In genomic region chr13:58112601-58113041, GRCm38 (mm10) we compare ENCODE assay signal across 8 mouse cellular contexts. TPM values are rescaled to one million over a fixed set of nuclear protein-coding genes. Genes with fewer than 3 reads are reported as not detected.
DNase-seq lines count a peak whose midpoint lies in the region; ATAC-seq and TF ChIP-seq lines count a peak whose summit lies in the region.

No protein-coding gene starts in this region.

- ATAC-seq in embryonic facial prominence, embryonic 14.5 days (ENCODE audit: low read depth): no peak
- ATAC-seq in hindbrain, postnatal 0 days: peak; percentile 10; the same call in 1 of the 2 replicates
- ATAC-seq in midbrain, embryonic 13.5 days: peak; percentile 17
- no peak for ATAC-seq in megakaryocyte progenitor cell, adult 5-6 weeks (replicated peaks; ENCODE audit: poor library complexity)

- H3K9me3 ChIP-seq in ES-E14 (ENCODE audit: control insufficient read depth, insufficient read depth, low read depth, low read length): no peaks in the 10 kb centered on the region
- no peaks in the 10 kb centered on the region for H3K9me3 ChIP-seq in embryonic facial prominence, embryonic 14.5 days (ENCODE audit: control insufficient read depth, low read length)
- H3K9me3 ChIP-seq in hindbrain, postnatal 0 days (ENCODE audit: low read length): no peaks in the 10 kb centered on the region
- no peaks in the 10 kb centered on the region for H3K9me3 ChIP-seq in midbrain, embryonic 13.5 days

- peak overlapping the region; percentile 59 for H3K27ac ChIP-seq in heart, adult 2 months
- no peak overlapping the region for H3K27ac ChIP-seq in ES-E14 (ENCODE audit: insufficient read depth, low read depth, low read length, poor library complexity, severe bottlenecking)
- peak overlapping the region; percentile 75 for H3K27ac ChIP-seq in embryonic facial prominence, embryonic 14.5 days (replicated peaks; ENCODE audit: low read depth, low read length)
- H3K27ac ChIP-seq in hindbrain, postnatal 0 days: peak overlapping the region; percentile 91
- H3K27ac ChIP-seq in midbrain, embryonic 13.5 days: peak overlapping the region; percentile 95

- TF ChIP-seq CTCF in heart, adult 2 months (IDR thresholded peaks at IDR 0.05): no peak
- TF ChIP-seq CTCF in hindbrain, postnatal 0 days (IDR thresholded peaks at IDR 0.05; ENCODE audit: low read depth): no peak

- intact Hi-C loops in heart, adult 2 months (cut with DNase I): loop anchor here (2.0 kb wide), 1 partner anchor 46 kb away; no protein-coding TSS in a partner anchor

- H3K36me3 ChIP-seq in heart, adult 2 months (ENCODE audit: control insufficient read depth, insufficient read depth, low read length): no peaks in the 10 kb centered on the region
- no peaks in the 10 kb centered on the region for H3K36me3 ChIP-seq in ES-E14 (ENCODE audit: control insufficient read depth, insufficient read depth, low read length, poor library complexity, severe bottlenecking)
- H3K36me3 ChIP-seq in embryonic facial prominence, embryonic 14.5 days (ENCODE audit: control insufficient read depth, insufficient read depth, low read length): no peaks in the 10 kb centered on the region
- no peaks in the 10 kb centered on the region for H3K36me3 ChIP-seq in hindbrain, postnatal 0 days (ENCODE audit: insufficient read depth, low read length)
- no peaks in the 10 kb centered on the region for H3K36me3 ChIP-seq in midbrain, embryonic 13.5 days

- no peak for TF ChIP-seq POLR2A in heart, adult 2 months (IDR thresholded peaks at IDR 0.05; ENCODE audit: insufficient read depth, low read depth, low read length)

- in situ Hi-C loops in ES-E14 (cut with MboI; ENCODE audit: low sequenced_read_pairs in 2 of 2, unreplicated experiment in 2 of 2): loop anchor here in 1 of 2 experiments (10.0 kb wide), 1 partner anchor 98 kb away; no protein-coding TSS in a partner anchor

- H3K9ac ChIP-seq in heart, adult 2 months (ENCODE audit: low read depth, low read length): peak overlapping the region; percentile 58
- H3K9ac ChIP-seq in ES-E14 (ENCODE audit: insufficient read depth, low read depth, low read length, poor library complexity, severe bottlenecking): peak overlapping the region; percentile 14; the same call in 1 of the 2 replicates
- H3K9ac ChIP-seq in embryonic facial prominence, embryonic 14.5 days (ENCODE audit: low read depth, low read length): peak overlapping the region; percentile 60
- peak overlapping the region; percentile 57 for H3K9ac ChIP-seq in hindbrain, postnatal 0 days (replicated peaks; ENCODE audit: low read length)
- peak overlapping the region; percentile 78 for H3K9ac ChIP-seq in midbrain, embryonic 13.5 days (replicated peaks)

- 4% methylated on average over 11 of the region's 11 CpGs for WGBS in heart, adult 2 months
- 15% methylated on average over 11 of the region's 11 CpGs for WGBS in embryonic facial prominence, embryonic 14.5 days
- WGBS in hindbrain, postnatal 0 days: 11% methylated on average over 11 of the region's 11 CpGs
- WGBS in midbrain, embryonic 13.5 days: 20% methylated on average over 11 of the region's 11 CpGs

- H3K4me3 ChIP-seq in heart, adult 2 months: peak overlapping the region; percentile 50
- peak overlapping the region; percentile 3 to 46 for H3K4me3 ChIP-seq in ES-E14 (ENCODE audit: insufficient read depth in 1 of 2, low read depth in 1 of 2, low read length in 2 of 2, poor library complexity in 1 of 2, severe bottlenecking in 1 of 2)
- peak overlapping the region; percentile 51 for H3K4me3 ChIP-seq in embryonic facial prominence, embryonic 14.5 days (ENCODE audit: low read depth, low read length)
- peak overlapping the region; percentile 52 for H3K4me3 ChIP-seq in hindbrain, postnatal 0 days (ENCODE audit: low read length)
- H3K4me3 ChIP-seq in midbrain, embryonic 13.5 days (replicated peaks): peak overlapping the region; percentile 58

- peaks cover 6% of the 10 kb centered on the region for H3K4me1 ChIP-seq in heart, adult 2 months (ENCODE audit: control insufficient read depth, insufficient read depth, low read length)
- peaks cover 0 to 4% of the 10 kb centered on the region in 2 experiments; a peak in 1 of 4 replicates for H3K4me1 ChIP-seq in ES-E14 (ENCODE audit: control insufficient read depth in 2 of 2, insufficient read depth in 2 of 2, low read length in 2 of 2, poor library complexity in 1 of 2)
- H3K4me1 ChIP-seq in embryonic facial prominence, embryonic 14.5 days (ENCODE audit: control insufficient read depth, insufficient read depth, low read length): peaks cover 4% of the 10 kb centered on the region
- peaks cover 12% of the 10 kb centered on the region; the same call in 1 of the 2 replicates for H3K4me1 ChIP-seq in hindbrain, postnatal 0 days (ENCODE audit: insufficient read depth, low read length)
- peaks cover 28% of the 10 kb centered on the region for H3K4me1 ChIP-seq in midbrain, embryonic 13.5 days (replicated peaks)

- no peak for TF ChIP-seq EP300 in heart, adult 2 months (IDR thresholded peaks at IDR 0.05; ENCODE audit: insufficient read depth, low read depth, low read length)

- H3K4me2 ChIP-seq in embryonic facial prominence, embryonic 14.5 days (ENCODE audit: low read depth, low read length): peak overlapping the region; percentile 72
- peak overlapping the region; percentile 87 for H3K4me2 ChIP-seq in hindbrain, postnatal 0 days (ENCODE audit: low read depth, low read length)
- peak overlapping the region; percentile 72 for H3K4me2 ChIP-seq in midbrain, embryonic 13.5 days (replicated peaks)

- no peaks in the 10 kb centered on the region for H3K79me2 ChIP-seq in heart, adult 2 months (replicated peaks; ENCODE audit: control insufficient read depth, insufficient read depth, low read length)

- DNase-seq in heart, adult 2 months: peak; percentile 35 to 45
- no peak for DNase-seq in heart, adult 9 months (ENCODE audit: low spot score in 2 of 2)
- DNase-seq in ES-E14 (ENCODE audit: low read depth, low spot score): no peak
- DNase-seq in embryonic facial prominence, embryonic 14.5 days (ENCODE audit: low spot score): no peak
- DNase-seq in hindbrain, postnatal 0 days (ENCODE audit: low spot score): no peak
- DNase-seq in urinary bladder, postnatal 4 days (ENCODE audit: low spot score in 2 of 2): no peak

- H3K27me3 ChIP-seq in heart, adult 2 months (ENCODE audit: control insufficient read depth, insufficient read depth, low read length): no peaks in the 10 kb centered on the region
- no peaks in the 10 kb centered on the region for H3K27me3 ChIP-seq in embryonic facial prominence, embryonic 14.5 days (replicated peaks; ENCODE audit: control insufficient read depth, insufficient read depth, low read length)
- no peaks in the 10 kb centered on the region for H3K27me3 ChIP-seq in hindbrain, postnatal 0 days (ENCODE audit: insufficient read depth, low read length)
- H3K27me3 ChIP-seq in midbrain, embryonic 13.5 days: no peaks in the 10 kb centered on the region

TF ChIP-seq in ES-E14, 5 proteins besides CTCF, POLR2A, EP300 and RAD21:
- TF ChIP-seq HCFC1 (IDR thresholded peaks at IDR 0.05; ENCODE audit: borderline replicate concordance, insufficient read depth, low read length): no peak

RNA-seq across cellular contexts. Expression of gene Klhl3, which starts 0.8 kb away (rescaled TPM):
- total RNA-seq in heart, adult 2 months (2021): 1 to 10 TPM; 2.1 to 2.7 TPM
- 4.3 and 6.7 TPM in 2 replicates for polyA plus RNA-seq in heart, adult 2 months (2012; rRNA removed)
- 0.63 and 0.67 TPM in 2 replicates for total RNA-seq in ES-E14 (2012; rRNA removed)
- 3.2 and 3.4 TPM in 2 replicates for polyA plus RNA-seq in embryonic facial prominence, embryonic 14.5 days (2014; fragmentation: Nextera tagmentation; extraction: Ambion mirVana)
- 9.9 and 10.2 TPM in 2 replicates for total RNA-seq in hindbrain, postnatal 0 days (2014; rRNA removed)
- 10.6 and 11.1 TPM in 2 replicates for polyA plus RNA-seq in hindbrain, postnatal 0 days (2015; fragmentation: Nextera tagmentation; extraction: Ambion mirVana)
- 8.9 and 9.6 TPM in 2 replicates for polyA plus RNA-seq in midbrain, embryonic 13.5 days (2015; fragmentation: Nextera tagmentation; extraction: Ambion mirVana)
- total RNA-seq in megakaryocyte progenitor cell, adult 5-6 weeks (2015): 3.4 and 5.1 TPM in 2 replicates
- 4.0 and 4.6 TPM in 2 replicates for total RNA-seq in megakaryocyte progenitor cell, adult 5-6 weeks (2017)

RNA-seq across cellular contexts. Expression of gene Hnrnpa0, which starts 15.7 kb away (rescaled TPM):
- total RNA-seq in heart, adult 2 months (2021): 10 to 100 TPM; 66.6 to 67.4 TPM
- polyA plus RNA-seq in heart, adult 2 months (2012; rRNA removed): 21.7 and 25.2 TPM in 2 replicates
- 84.4 and 93.8 TPM in 2 replicates for total RNA-seq in ES-E14 (2012; rRNA removed)
- polyA plus RNA-seq in embryonic facial prominence, embryonic 14.5 days (2014; fragmentation: Nextera tagmentation; extraction: Ambion mirVana): 41.5 and 45.1 TPM in 2 replicates
- total RNA-seq in hindbrain, postnatal 0 days (2014; rRNA removed): 178 and 184 TPM in 2 replicates
- 56.8 and 64.4 TPM in 2 replicates for polyA plus RNA-seq in hindbrain, postnatal 0 days (2015; fragmentation: Nextera tagmentation; extraction: Ambion mirVana)
- 65.8 and 76.4 TPM in 2 replicates for polyA plus RNA-seq in midbrain, embryonic 13.5 days (2015; fragmentation: Nextera tagmentation; extraction: Ambion mirVana)
- total RNA-seq in megakaryocyte progenitor cell, adult 5-6 weeks (2015): 151 and 162 TPM in 2 replicates
- total RNA-seq in megakaryocyte progenitor cell, adult 5-6 weeks (2017): 82.5 and 95.8 TPM in 2 replicates

RNA-seq across cellular contexts. Expression of gene Idnk, which starts 44.8 kb away (rescaled TPM):
- total RNA-seq in heart, adult 2 months (2021): 10 to 100 TPM; 22.3 to 24.0 TPM
- polyA plus RNA-seq in heart, adult 2 months (2012; rRNA removed): 13.9 and 14.8 TPM in 2 replicates
- total RNA-seq in ES-E14 (2012; rRNA removed): 9.6 and 11.3 TPM in 2 replicates
- polyA plus RNA-seq in embryonic facial prominence, embryonic 14.5 days (2014; fragmentation: Nextera tagmentation; extraction: Ambion mirVana): 29.8 and 31.3 TPM in 2 replicates
- 20.2 and 20.6 TPM in 2 replicates for total RNA-seq in hindbrain, postnatal 0 days (2014; rRNA removed)
- polyA plus RNA-seq in hindbrain, postnatal 0 days (2015; fragmentation: Nextera tagmentation; extraction: Ambion mirVana): 52.5 and 55.3 TPM in 2 replicates
- polyA plus RNA-seq in midbrain, embryonic 13.5 days (2015; fragmentation: Nextera tagmentation; extraction: Ambion mirVana): 70.3 and 77.4 TPM in 2 replicates
- total RNA-seq in megakaryocyte progenitor cell, adult 5-6 weeks (2015): 46.2 and 52.9 TPM in 2 replicates
- 36.8 and 44.9 TPM in 2 replicates for total RNA-seq in megakaryocyte progenitor cell, adult 5-6 weeks (2017)

Comparison
In these comparisons a context has a peak if more than half of its experiments do, and no peak if none do; other contexts are left out.
1. DNase-seq: peak in heart, adult 2 months (2 of 2); none in heart, adult 9 months (0 of 2), ES-E14 (single experiment), embryonic facial prominence, embryonic 14.5 days (single experiment), hindbrain, postnatal 0 days (single experiment) and urinary bladder, postnatal 4 days (0 of 2).
2. H3K9ac ChIP-seq: peak in every context shown above with its lines; median percentile 78 in midbrain, embryonic 13.5 days; 60 in embryonic facial prominence, embryonic 14.5 days; 58 in heart, adult 2 months; 57 in hindbrain, postnatal 0 days; 14 in ES-E14.
3. ATAC-seq: peak in hindbrain, postnatal 0 days (single experiment) and midbrain, embryonic 13.5 days (single experiment); none in embryonic facial prominence, embryonic 14.5 days (single experiment) and megakaryocyte progenitor cell, adult 5-6 weeks (single experiment).
4. Peak in every context shown above with its lines, with median percentiles within 50 percentile points of each other: H3K4me3 ChIP-seq and H3K4me2 ChIP-seq.